Mouse (Mus musculus) E14TG2a.4 (cell line): Measurements from ENCODE around the gene Zfp598.

Experiments
- CTCF ChIP-seq: conservative IDR thresholded peaks from 2 replicates; pipeline ENCODE4 v1.5.1; 2014; ENCODE audit warnings: low read length
- NANOG ChIP-seq: IDR thresholded peaks from 2 replicates; pipeline ENCODE4 v1.6.1; 2014; ENCODE audit warnings: borderline replicate concordance, low read length, mixed read lengths

- no peak for TF ChIP-seq CTCF
- no peak for TF ChIP-seq NANOG
Observed at GRCm38 (mm10) chr17:24650766-24651165, 18.7 kb upstream of the Zfp598 start.
